Mouse (Mus musculus) bone marrow, adult 2 months (tissue): ENCODE results near the gene Jrkl.

ENCODE experiments used
- CTCF ChIP-seq: fragments of 200-500 bp; IDR thresholded peaks from 2 replicates; pipeline ENCODE4 v1.5.1; 2011; ENCODE audit warnings: low read length, control low read depth; ENCODE audit not compliant: control insufficient read depth, insufficient read depth
- POLR2A ChIP-seq: fragments of 200-500 bp; IDR thresholded peaks from 2 replicates; pipeline ENCODE4 v1.6.1; 2011; ENCODE audit warnings: low read depth, mild to moderate bottlenecking, control low read depth, low read length, borderline replicate concordance; ENCODE audit not compliant: control insufficient read depth

- TF ChIP-seq CTCF: no peak
- TF ChIP-seq POLR2A: no peak
Observed at GRCm38 (mm10) chr9:13242321-13242720, 3.3 kb downstream of the Jrkl start.
